ENCODE assay signal across 8 mouse cellular contexts in the genomic region with DNA sequence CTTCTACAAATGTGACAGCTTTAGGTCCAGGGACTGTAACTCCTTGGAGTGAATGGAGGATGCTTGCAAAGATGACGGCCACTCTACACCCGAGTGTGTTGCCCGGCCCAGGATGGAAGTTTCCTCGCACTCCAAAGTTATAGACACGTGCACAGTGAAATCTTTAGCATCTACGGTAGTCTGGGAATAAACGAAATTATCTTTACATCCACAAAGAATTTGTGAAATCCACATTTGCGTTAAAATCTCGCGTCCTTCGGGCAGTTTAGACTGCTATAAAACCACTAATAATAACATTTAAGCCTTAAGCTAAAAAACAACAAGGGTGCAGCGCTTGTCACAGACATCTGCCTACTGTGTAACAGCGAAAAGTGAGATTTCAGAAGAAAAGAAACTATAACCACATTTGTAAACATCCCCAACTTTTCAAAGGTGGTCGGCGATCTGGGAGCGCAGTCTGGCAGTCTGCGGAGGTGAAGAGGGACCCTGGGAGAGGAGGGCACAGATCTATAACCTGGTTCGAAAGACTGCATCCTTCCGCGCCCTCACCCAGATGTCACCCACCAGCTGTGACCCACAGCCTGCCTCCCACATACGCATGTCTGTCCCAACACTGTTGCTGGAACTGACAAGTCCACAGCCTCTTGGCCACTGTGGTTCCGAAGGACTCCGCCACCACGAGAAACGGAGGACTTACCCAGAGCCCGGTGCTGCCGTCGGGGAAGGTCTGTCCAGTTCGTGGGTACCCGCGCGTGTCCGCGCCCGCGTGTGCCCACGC. TPM values are rescaled to one million over a fixed set of nuclear protein-coding genes. Genes with fewer than 3 reads are reported as not detected.
DNase-seq lines count a peak whose midpoint lies in the region; ATAC-seq lines count a peak whose summit lies in the region.

No protein-coding gene starts in this region.

- H3K36me3 ChIP-seq in kidney, embryonic 14.5 days (ENCODE audit: control insufficient read depth, insufficient read depth, low read length): no peaks in the 10 kb centered on the region
- H3K36me3 ChIP-seq in embryonic facial prominence, embryonic 12.5 days: no peaks in the 10 kb centered on the region
- no peaks in the 10 kb centered on the region for H3K36me3 ChIP-seq in intestine, embryonic 14.5 days (ENCODE audit: control insufficient read depth, insufficient read depth, low read length)

- H3K9me3 ChIP-seq in kidney, embryonic 14.5 days (ENCODE audit: control insufficient read depth, low read length): no peaks in the 10 kb centered on the region
- no peaks in the 10 kb centered on the region for H3K9me3 ChIP-seq in embryonic facial prominence, embryonic 12.5 days
- H3K9me3 ChIP-seq in intestine, embryonic 14.5 days (ENCODE audit: control insufficient read depth, low read length): no peaks in the 10 kb centered on the region

- ATAC-seq in kidney, embryonic 14.5 days (ENCODE audit: low FRiP score, low TSS enrichment): peak; percentile 36
- 0 out of 2 replicates have a peak, but pooled peaks have one; percentile 17 for ATAC-seq in embryonic facial prominence, embryonic 12.5 days (ENCODE audit: insufficient number of reproducible peaks, insufficient read depth, low FRiP score, low TSS enrichment)
- ATAC-seq in intestine, embryonic 14.5 days (replicated peaks; ENCODE audit: low FRiP score, low TSS enrichment, low read depth): peak; percentile 38; the same call in 1 of the 2 replicates

- no peak for DNase-seq in kidney, postnatal 25 days
- no peak for DNase-seq in intestine, embryonic 14.5 days (ENCODE audit: low spot score)
- peak; percentile 8 for DNase-seq in naive thymus-derived CD4-positive, alpha-beta T cell, adult 2 months (ENCODE audit: low read depth)
- DNase-seq in layer of hippocampus, adult 9-11 months: no peak
- DNase-seq in spleen, postnatal 14 days (ENCODE audit: low spot score in 2 of 2): no peak
- no peak for DNase-seq in frontal cortex, postnatal 36 days (ENCODE audit: low spot score in 2 of 2)

- H3K4me1 ChIP-seq in kidney, embryonic 14.5 days (ENCODE audit: control insufficient read depth, insufficient read depth, low read length): peaks cover 15% of the 10 kb centered on the region; the same call in 1 of the 2 replicates
- peaks cover 33% of the 10 kb centered on the region for H3K4me1 ChIP-seq in embryonic facial prominence, embryonic 12.5 days
- H3K4me1 ChIP-seq in intestine, embryonic 14.5 days (replicated peaks; ENCODE audit: control insufficient read depth, insufficient read depth, low read length): peaks cover 13% of the 10 kb centered on the region

- H3K4me2 ChIP-seq in kidney, embryonic 14.5 days (replicated peaks; ENCODE audit: low read depth, low read length): peak overlapping the region; percentile 92
- H3K4me2 ChIP-seq in embryonic facial prominence, embryonic 12.5 days (replicated peaks): peak overlapping the region; percentile 95
- H3K4me2 ChIP-seq in intestine, embryonic 14.5 days (ENCODE audit: low read length): peak overlapping the region; percentile 94

- 8% methylated on average over 37 of the region's 37 CpGs for WGBS in kidney, embryonic 14.5 days
- WGBS in embryonic facial prominence, embryonic 12.5 days: 9% methylated on average over 37 of the region's 37 CpGs
- WGBS in intestine, embryonic 14.5 days: 10% methylated on average over 37 of the region's 37 CpGs

- peak overlapping the region; percentile 53 for H3K9ac ChIP-seq in kidney, embryonic 14.5 days (ENCODE audit: low read depth, low read length)
- H3K9ac ChIP-seq in embryonic facial prominence, embryonic 12.5 days: peak overlapping the region; percentile 56
- H3K9ac ChIP-seq in intestine, embryonic 14.5 days (ENCODE audit: low read length): peak overlapping the region; percentile 39; the same call in 1 of the 2 replicates

- H3K27ac ChIP-seq in kidney, embryonic 14.5 days (ENCODE audit: low read depth, low read length): no peak overlapping the region
- peak overlapping the region; percentile 43; the same call in 1 of the 2 replicates for H3K27ac ChIP-seq in embryonic facial prominence, embryonic 12.5 days
- H3K27ac ChIP-seq in intestine, embryonic 14.5 days (ENCODE audit: low read depth): no peak overlapping the region

- peaks cover 33% of the 10 kb centered on the region for H3K27me3 ChIP-seq in kidney, embryonic 14.5 days (ENCODE audit: control insufficient read depth, insufficient read depth, low read length)
- H3K27me3 ChIP-seq in embryonic facial prominence, embryonic 12.5 days: peaks cover 34% of the 10 kb centered on the region
- H3K27me3 ChIP-seq in intestine, embryonic 14.5 days (replicated peaks; ENCODE audit: control insufficient read depth, insufficient read depth, low read length): peaks cover 44% of the 10 kb centered on the region

- peak overlapping the region; percentile 45 for H3K4me3 ChIP-seq in kidney, embryonic 14.5 days (ENCODE audit: low read length)
- peak overlapping the region; percentile 53 for H3K4me3 ChIP-seq in embryonic facial prominence, embryonic 12.5 days
- H3K4me3 ChIP-seq in intestine, embryonic 14.5 days (ENCODE audit: low read depth, low read length): peak overlapping the region; percentile 40

RNA-seq across cellular contexts. Expression of a gene that starts 1.5 kb away (rescaled TPM):
- polyA plus RNA-seq in kidney, embryonic 14.5 days (2014; fragmentation: Nextera tagmentation; extraction: Ambion mirVana): 4.6 and 6.0 TPM in 2 replicates
- 11.5 and 14.0 TPM in 2 replicates for polyA plus RNA-seq in embryonic facial prominence, embryonic 12.5 days (2016; fragmentation: Nextera tagmentation; extraction: Ambion mirVana)
- polyA plus RNA-seq in intestine, embryonic 14.5 days (2014; fragmentation: Nextera tagmentation; extraction: Ambion mirVana): 2.8 TPM in 2 replicates
